Mouse (Mus musculus) heart, postnatal 0 days (tissue): Measurements from ENCODE around the gene Aig1.
A peak's percentile ranks its signal among the peaks of the same experiment; 100 is the strongest.

Experiments
- CTCF ChIP-seq: IDR thresholded peaks from 2 replicates; pipeline ENCODE4 v1.5.1; 2016; ENCODE audit warnings: antibody characterized with exemption, control low read depth, low read depth
- EP300 ChIP-seq: IDR thresholded peaks from 2 replicates; pipeline ENCODE4 v1.6.1; 2016; ENCODE audit warnings: antibody characterized with exemption, low read depth

DNA sequence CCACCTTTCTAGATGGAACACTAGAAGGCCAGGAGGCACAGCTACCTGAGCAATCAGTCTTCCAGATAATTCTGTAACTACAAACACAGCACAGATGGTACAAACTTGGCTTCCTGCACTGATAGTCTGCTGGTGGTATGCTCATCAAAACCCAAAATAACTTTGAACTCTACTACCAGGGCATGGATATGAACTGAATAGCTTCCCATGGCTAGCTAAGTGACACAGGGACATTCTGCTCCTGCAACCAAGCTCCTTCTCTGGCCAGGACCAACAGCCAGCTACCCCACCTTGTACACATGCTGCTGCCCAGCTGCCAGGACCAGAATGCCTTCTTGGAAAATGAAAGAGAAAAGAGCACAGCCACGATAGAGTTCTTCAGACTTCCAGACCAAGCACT, 60.5 kb downstream of the Aig1 start:
- TF ChIP-seq CTCF = no peak
- peak; percentile 15; the same call in 1 of the 2 replicates for TF ChIP-seq EP300
